Mouse (Mus musculus) left cerebral cortex, adult 11 months (tissue): Measurements from ENCODE around the gene Trnau1ap.

Source experiments
- DNase-seq: peaks from one replicate; pipeline ENCODE4 v3.0.0; 2022; ENCODE audit warnings: low spot score

Trnau1ap gene

GRCm38 (mm10) chr4:132329115-132329834 lies at the start of gene Trnau1ap:
Trnau1ap (minus strand) TSS chr4:132329538.
- DNase-seq: peak; percentile 69

GRCm38 (mm10) chr4:132373820-132374219 lies 44.5 kb upstream of the Trnau1ap start:
- no peak for DNase-seq

- DNase-seq: no peak
Observed at GRCm38 (mm10) chr4:132369953-132370750, 40.8 kb upstream of the Trnau1ap start.

- no peak for DNase-seq
Observed at GRCm38 (mm10) chr4:132367480-132368201, 38.3 kb upstream of the Trnau1ap start.

- DNase-seq: no peak
Observed at GRCm38 (mm10) chr4:132365450-132366060, 36.2 kb upstream of the Trnau1ap start.

GRCm38 (mm10) chr4:132363487-132363886 lies 34.1 kb upstream of the Trnau1ap start:
- DNase-seq: no peak

- no peak for DNase-seq
Observed at GRCm38 (mm10) chr4:132359510-132359909, 30.2 kb upstream of the Trnau1ap start.

GRCm38 (mm10) chr4:132356170-132356569 lies 26.8 kb upstream of the Trnau1ap start:
- DNase-seq: no peak

GRCm38 (mm10) chr4:132355403-132355802 lies 26.1 kb upstream of the Trnau1ap start:
- DNase-seq: no peak

- no peak for DNase-seq
Observed at GRCm38 (mm10) chr4:132354571-132354970, 25.2 kb upstream of the Trnau1ap start.

GRCm38 (mm10) chr4:132353481-132353885 lies 24.1 kb upstream of the Trnau1ap start, which contains the start of gene Rcc1:
Rcc1 (minus strand) TSS chr4:132353605.
- peak; percentile 86 for DNase-seq

- no peak for DNase-seq
Observed at GRCm38 (mm10) chr4:132352739-132353138, 23.4 kb upstream of the Trnau1ap start.

- DNase-seq: no peak
Observed at GRCm38 (mm10) chr4:132351401-132351800, 22.1 kb upstream of the Trnau1ap start.

GRCm38 (mm10) chr4:132350854-132351253 lies 21.5 kb upstream of the Trnau1ap start:
- DNase-seq: no peak

- DNase-seq: no peak
Observed at GRCm38 (mm10) chr4:132350123-132350740, 20.9 kb upstream of the Trnau1ap start.

- DNase-seq: no peak
Observed at GRCm38 (mm10) chr4:132349495-132350122, 20.3 kb upstream of the Trnau1ap start.

GRCm38 (mm10) chr4:132346661-132347060 lies 17.3 kb upstream of the Trnau1ap start:
- DNase-seq: no peak

GRCm38 (mm10) chr4:132346261-132346660 lies 16.9 kb upstream of the Trnau1ap start:
- no peak for DNase-seq

- DNase-seq: no peak
Observed at GRCm38 (mm10) chr4:132345843-132346212, 16.5 kb upstream of the Trnau1ap start.

GRCm38 (mm10) chr4:132345135-132345842 lies 16.0 kb upstream of the Trnau1ap start:
- peak; percentile 87 for DNase-seq
